8 mouse cellular contexts compared by ENCODE assay signal in genomic region chr13:96923999-96924961, GRCm38 (mm10). TPM values are rescaled to one million over a fixed set of nuclear protein-coding genes. Genes with fewer than 3 reads are reported as not detected.
DNase-seq lines count a peak whose midpoint lies in the region; ATAC-seq lines count a peak whose summit lies in the region.
"Had no signal": no experiment of that assay in that cellular context is flagged by ENCODE, and none has a peak within 500 bp of the region (broad histone marks: within the 10 kb centered on the region; RNA-seq: fewer than 3 reads in every experiment).

Gene Gcnt4 (plus strand): TSS chr13:96924689.

- no peaks in the 10 kb centered on the region; the same call in 1 of the 2 replicates for H3K9me3 ChIP-seq in forebrain, embryonic 10.5 days

- H3K27ac ChIP-seq in forebrain, embryonic 10.5 days: peak within 1 kb of the TSS; percentile 84

- peak; percentile 79 for ATAC-seq in megakaryocyte, adult 5-6 weeks (ENCODE audit: poor library complexity, severe bottlenecking)

- intact Hi-C loops in heart, postnatal 14 days (cut with DNase I): no loop called here

- 9% methylated on average over 56 of the region's 56 CpGs for WGBS in forebrain, embryonic 10.5 days

- H3K4me3 ChIP-seq in forebrain, embryonic 10.5 days: peak within 1 kb of the TSS; percentile 76

- H3K4me1 ChIP-seq in forebrain, embryonic 10.5 days: peaks cover 32% of the 10 kb centered on the region

- H3K27me3 ChIP-seq in forebrain, embryonic 10.5 days (ENCODE audit: poor library complexity, severe bottlenecking): peaks cover 56% of the 10 kb centered on the region

- peak; percentile 9 to 23 for DNase-seq in CD8-positive naive resting alpha-beta T cell, adult 2 months (ENCODE audit: low read depth in 2 of 2, low spot score in 2 of 2)
- DNase-seq in adrenal gland, adult (ENCODE audit: inconsistent age in 2 of 2, low spot score in 1 of 2): peak; percentile 71 to 92
- DNase-seq in forebrain, embryonic 10.5 days (ENCODE audit: extremely low spot score, low spot score): peak; percentile 55
- DNase-seq in heart, postnatal 14 days: peak; percentile 58 to 61
- peak; percentile 74 to 83 for DNase-seq in kidney, postnatal 4 days
- DNase-seq in right cerebral cortex, postnatal 4 days: peak; percentile 19

- no peaks in the 10 kb centered on the region for H3K36me3 ChIP-seq in forebrain, embryonic 10.5 days (replicated peaks)

RNA-seq across cellular contexts. Expression of gene Gcnt4, which starts in this region (rescaled TPM):
- 0.22 and 0.26 TPM in 2 replicates for polyA plus RNA-seq in forebrain, embryonic 10.5 days (2016; fragmentation: Nextera tagmentation; extraction: Ambion mirVana)
- total RNA-seq in heart, postnatal 14 days (2021): under 1 TPM; 0.22 TPM
- total RNA-seq in megakaryocyte, adult 5-6 weeks (2015): 0.09 and 0.11 TPM in 2 replicates
- 0.11 TPM in 1 of 2 replicates, not detected in the other for total RNA-seq in megakaryocyte, adult 5-6 weeks (2017)
- total RNA-seq: neutrophil, adult 5-6 weeks had no signal

Comparison
In these comparisons a context has a peak if more than half of its experiments do, and no peak if none do; other contexts are left out.
1. Peak in every context shown above with its lines: DNase-seq, ATAC-seq, H3K4me3 ChIP-seq and H3K27ac ChIP-seq.
2. Peak in DNase-seq, H3K4me3 ChIP-seq and H3K27ac ChIP-seq in forebrain, embryonic 10.5 days; RNA of the gene not detected or under 1 TPM.
3. Peak in DNase-seq in heart, postnatal 14 days; RNA of the gene not detected or under 1 TPM.
4. Peak in ATAC-seq in megakaryocyte, adult 5-6 weeks; RNA of the gene not detected or under 1 TPM.
5. DNase-seq: peak in every context shown above with its lines; median percentile 82 in adrenal gland, adult; 78 in kidney, postnatal 4 days; 60 in heart, postnatal 14 days; 55 in forebrain, embryonic 10.5 days; 19 in right cerebral cortex, postnatal 4 days; 16 in CD8-positive naive resting alpha-beta T cell, adult 2 months.